Mouse (Mus musculus): ENCODE data around the gene Dach2. TPM values are rescaled to one million over a fixed set of nuclear protein-coding genes. Genes with fewer than 3 reads are reported as not detected.

Dach2 gene
- polyA plus RNA-seq, 1 experiment from 2014 or later, result 5.5 TPM

GRCm38 (mm10) chrX:113687163-113687562, 389.9 kb downstream of the Dach2 start:
- no peak for ATAC-seq (ENCODE audit: low FRiP score, low read depth)
- Histone ChIP-seq H3K36me3 (no peaks in the 10 kb centered on the region), H3K9ac (no peak overlapping the region), H3K4me1 (no peaks in the 10 kb centered on the region), H3K27ac (no peak overlapping the region), H3K9me3 (no peaks in the 10 kb centered on the region), H3K27me3 (no peaks in the 10 kb centered on the region), H3K4me3 (no peak overlapping the region), H3K4me2 (replicated peaks) (no peak overlapping the region)
- 75% methylated on average over 2 of the region's 2 CpGs for WGBS

GRCm38 (mm10) chrX:113712363-113712762, 415.1 kb downstream of the Dach2 start:
- Histone ChIP-seq H3K36me3 (no peaks in the 10 kb centered on the region), H3K27ac (no peak overlapping the region), H3K4me2 (replicated peaks) (no peak overlapping the region), H3K9me3 (no peaks in the 10 kb centered on the region), H3K4me1 (no peaks in the 10 kb centered on the region), H3K4me3 (no peak overlapping the region), H3K9ac (no peak overlapping the region), H3K27me3 (no peaks in the 10 kb centered on the region)
- 70% methylated on average over 2 of the region's 2 CpGs for WGBS
- ATAC-seq (ENCODE audit: low FRiP score, low read depth), result no peak

GRCm38 (mm10) chrX:113724124-113724523, 426.8 kb downstream of the Dach2 start:
- Histone ChIP-seq H3K27me3 (no peaks in the 10 kb centered on the region), H3K9me3 (no peaks in the 10 kb centered on the region), H3K27ac (no peak overlapping the region), H3K4me3 (no peak overlapping the region), H3K4me1 (no peaks in the 10 kb centered on the region), H3K36me3 (no peaks in the 10 kb centered on the region), H3K4me2 (replicated peaks) (no peak overlapping the region), H3K9ac (no peak overlapping the region)
- no peak for ATAC-seq (ENCODE audit: low FRiP score, low read depth)

DNA sequence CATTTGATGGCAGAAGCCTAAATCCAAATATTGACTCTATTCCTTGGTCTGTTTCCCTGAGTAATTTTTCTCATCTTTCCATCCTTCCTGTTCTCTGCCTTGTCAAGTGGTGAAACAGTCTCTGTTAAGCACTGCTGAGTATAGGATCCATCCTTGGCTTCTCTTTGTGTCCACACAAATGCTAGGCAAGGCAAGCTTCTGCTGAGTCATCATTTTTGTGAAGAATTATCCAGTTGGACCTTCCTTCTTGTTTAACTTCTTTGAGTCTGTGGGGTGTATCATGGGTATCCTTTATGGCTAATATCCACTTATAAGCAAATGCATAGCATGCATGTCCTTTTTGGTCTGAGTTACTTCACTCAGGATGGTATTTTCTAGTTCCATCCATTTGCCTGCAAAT, 449.8 kb downstream of the Dach2 start:
- no peak for ATAC-seq (ENCODE audit: low FRiP score, low read depth)

DNA sequence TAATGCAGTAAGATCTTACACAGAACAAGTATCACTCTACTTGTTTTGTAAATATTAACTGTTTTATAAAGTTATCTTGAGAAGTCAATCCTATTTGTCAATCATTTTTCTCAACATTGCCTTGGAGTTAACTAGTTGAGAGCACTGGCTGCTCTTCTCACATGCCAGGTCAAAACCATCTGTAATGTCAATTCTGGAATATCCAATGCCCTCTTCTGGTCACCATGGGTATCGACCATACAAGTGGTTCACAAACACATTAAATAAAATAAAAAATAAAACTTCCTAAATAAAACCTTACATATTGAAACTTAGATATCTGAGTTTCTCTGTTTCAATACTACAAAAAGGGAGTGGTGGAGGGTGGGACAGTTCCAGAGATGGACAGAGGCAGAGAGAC, 495.0 kb downstream of the Dach2 start:
- WGBS, result 31% methylated on average over 1 of the region's 1 CpGs
- no peak overlapping the region for H3K4me2 ChIP-seq (replicated peaks)
- H3K36me3 ChIP-seq, result no peaks in the 10 kb centered on the region
- H3K4me3 ChIP-seq, result no peak overlapping the region
- H3K27ac ChIP-seq, result no peak overlapping the region
- H3K4me1 ChIP-seq, result no peaks in the 10 kb centered on the region
- no peaks in the 10 kb centered on the region for H3K9me3 ChIP-seq
- no peak for ATAC-seq (ENCODE audit: low FRiP score, low read depth)
- H3K27me3 ChIP-seq, result no peaks in the 10 kb centered on the region
- no peak overlapping the region for H3K9ac ChIP-seq

More for the DNA sequence above, 449.8 kb downstream of the Dach2 start:
- Histone ChIP-seq H3K4me1 (no peaks in the 10 kb centered on the region), H3K27ac (no peak overlapping the region), H3K27me3 (no peaks in the 10 kb centered on the region), H3K4me3 (no peak overlapping the region), H3K36me3 (no peaks in the 10 kb centered on the region), H3K9ac (no peak overlapping the region), H3K9me3 (no peaks in the 10 kb centered on the region), H3K4me2 (replicated peaks) (no peak overlapping the region)

GRCm38 (mm10) chrX:113810369-113810768, 513.1 kb downstream of the Dach2 start:
- no peak overlapping the region for H3K4me3 ChIP-seq
- H3K27ac ChIP-seq, result no peak overlapping the region
- H3K9me3 ChIP-seq, result no peaks in the 10 kb centered on the region
- no peak overlapping the region for H3K4me2 ChIP-seq (replicated peaks)
- no peak for ATAC-seq (ENCODE audit: low FRiP score, low read depth)
- no peak overlapping the region for H3K9ac ChIP-seq
- H3K36me3 ChIP-seq, result no peaks in the 10 kb centered on the region
- no peaks in the 10 kb centered on the region for H3K4me1 ChIP-seq
- no peaks in the 10 kb centered on the region for H3K27me3 ChIP-seq

- H3K27ac ChIP-seq, result no peak overlapping the region
- no peak overlapping the region for H3K4me2 ChIP-seq (replicated peaks)
- H3K9ac ChIP-seq, result no peak overlapping the region
- no peak for ATAC-seq (ENCODE audit: low FRiP score, low read depth)
- no peaks in the 10 kb centered on the region for H3K9me3 ChIP-seq
- H3K27me3 ChIP-seq, result no peaks in the 10 kb centered on the region
- no peaks in the 10 kb centered on the region for H3K4me1 ChIP-seq
- no peaks in the 10 kb centered on the region for H3K36me3 ChIP-seq
- WGBS, result 70% methylated on average over 1 of the region's 1 CpGs
- no peak overlapping the region for H3K4me3 ChIP-seq
Measured at GRCm38 (mm10) chrX:113826810-113827209, 529.5 kb downstream of the Dach2 start.

DNA sequence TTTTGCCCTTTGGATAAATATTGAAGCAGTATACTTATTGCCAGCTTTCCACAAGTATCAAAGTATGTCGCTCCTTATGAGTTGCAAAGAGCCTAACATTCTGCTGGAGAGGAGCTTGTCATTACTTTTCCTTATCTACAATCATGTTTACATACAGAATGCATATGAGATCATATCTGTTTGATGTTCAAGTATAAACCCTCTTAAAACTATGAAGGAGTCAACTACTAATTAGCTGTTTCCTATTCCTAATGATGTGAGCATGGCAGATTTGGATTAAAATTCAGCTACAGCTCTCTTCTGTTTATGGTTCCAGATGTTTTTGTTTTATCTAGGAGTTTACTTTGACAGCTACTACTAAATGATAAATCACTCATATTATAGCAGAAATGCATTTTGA, 535.8 kb downstream of the Dach2 start:
- Histone ChIP-seq H3K27ac (no peak overlapping the region), H3K36me3 (no peaks in the 10 kb centered on the region), H3K4me1 (no peaks in the 10 kb centered on the region), H3K27me3 (no peaks in the 10 kb centered on the region), H3K9ac (no peak overlapping the region), H3K9me3 (no peaks in the 10 kb centered on the region), H3K4me3 (no peak overlapping the region), H3K4me2 (replicated peaks) (no peak overlapping the region)
- WGBS, result 82% methylated on average over 1 of the region's 1 CpGs
- ATAC-seq (ENCODE audit: low FRiP score, low read depth), result no peak

DNA sequence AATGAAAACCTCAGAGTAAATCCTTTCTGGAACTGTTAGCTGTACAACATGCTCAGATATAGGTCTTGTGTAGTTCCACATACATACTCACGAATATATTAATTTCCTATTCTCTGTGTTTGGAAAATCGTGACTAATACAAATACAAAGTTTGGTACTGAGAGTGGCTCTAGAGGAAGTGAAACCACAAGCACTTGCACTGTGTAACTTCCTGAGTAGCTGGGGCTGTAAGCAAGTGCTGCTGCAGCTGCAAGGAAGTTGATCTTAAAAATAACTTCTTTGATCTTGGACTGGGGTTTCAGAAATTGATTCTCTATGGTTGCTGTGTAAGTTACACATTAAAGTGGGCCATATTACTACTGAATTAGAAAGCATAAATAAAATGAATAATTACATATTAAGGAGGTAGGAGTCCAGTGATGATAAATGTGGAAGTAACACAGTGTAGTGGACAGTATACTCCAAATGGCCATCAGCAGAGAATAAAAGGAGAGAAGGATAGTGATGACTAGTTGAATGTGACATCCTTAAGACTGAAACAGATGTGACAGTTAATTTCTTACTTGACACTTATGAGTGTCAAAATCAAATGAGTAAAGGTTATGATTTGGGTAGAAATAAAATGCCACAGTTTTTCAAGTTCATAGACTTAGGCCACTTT, 570.7 kb downstream of the Dach2 start:
- ATAC-seq (ENCODE audit: low FRiP score, low read depth), result no peak
- H3K9ac ChIP-seq, result no peak overlapping the region
- H3K4me3 ChIP-seq, result no peak overlapping the region
- H3K4me1 ChIP-seq, result no peaks in the 10 kb centered on the region
- no peaks in the 10 kb centered on the region for H3K27me3 ChIP-seq
- H3K27ac ChIP-seq, result no peak overlapping the region
- WGBS, result 53% methylated on average over 2 of the region's 2 CpGs
- H3K9me3 ChIP-seq, result no peaks in the 10 kb centered on the region
- no peaks in the 10 kb centered on the region for H3K36me3 ChIP-seq
- no peak overlapping the region for H3K4me2 ChIP-seq (replicated peaks)

Other genes starting within 250 kb of the Dach2 start
- 12.0 and 13.9 TPM in 2 replicates for gene Chm, start 112.0 kb upstream of the Dach2 start, polyA plus RNA-seq (2015; fragmentation: Nextera tagmentation; extraction: Ambion mirVana)

All from limb, embryonic 13.5 days (tissue).